Mouse (Mus musculus): ENCODE measurements around the gene Rtn4ip1.
"Not testable (repeated sequence)": the region's sequence is repeated elsewhere in the genome, so short reads cannot be mapped to it uniquely, and the experiment has no call there.

Gene Rtn4ip1

DNA sequence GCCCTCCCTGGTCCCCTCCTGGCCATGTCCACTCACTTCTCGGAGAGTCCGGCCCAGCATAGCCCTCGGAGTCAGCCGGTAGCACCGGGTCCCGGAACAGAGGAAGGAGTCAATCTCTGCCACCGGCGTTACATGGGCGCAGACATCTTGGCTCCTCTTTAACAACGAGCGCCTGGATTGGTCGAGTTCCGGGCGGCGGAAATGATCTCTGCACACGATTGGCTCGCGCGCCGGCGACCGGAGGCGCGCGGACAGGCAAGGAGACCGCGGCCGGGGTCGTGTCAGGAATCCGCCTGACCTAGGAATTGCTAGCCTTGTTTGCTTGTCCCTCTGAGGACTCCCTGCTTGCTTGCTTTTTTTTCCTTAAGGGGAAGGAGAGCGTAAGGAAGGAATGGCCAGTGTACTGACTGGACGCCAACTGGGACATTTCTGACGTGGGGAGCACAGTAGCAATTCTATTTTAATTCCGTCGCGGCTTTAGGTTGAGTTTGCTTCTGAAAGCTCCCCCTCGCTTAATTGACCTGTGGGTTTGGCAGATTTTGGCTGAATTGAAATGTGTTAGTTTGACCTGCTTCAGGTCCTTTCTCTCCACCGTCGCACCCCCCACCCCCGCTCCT is at the start of gene Rtn4ip1, which contains the start of gene Qrsl1:
Gene Rtn4ip1, plus strand, starts transcription at position 230 of the 617 bp plus-strand sequence.
Gene Qrsl1, minus strand, starts transcription at position 168 of the 617 bp plus-strand sequence.
- DNase-seq (ENCODE audit: low spot score in 2 of 2), result peak; percentile 84 to 92

DNA sequence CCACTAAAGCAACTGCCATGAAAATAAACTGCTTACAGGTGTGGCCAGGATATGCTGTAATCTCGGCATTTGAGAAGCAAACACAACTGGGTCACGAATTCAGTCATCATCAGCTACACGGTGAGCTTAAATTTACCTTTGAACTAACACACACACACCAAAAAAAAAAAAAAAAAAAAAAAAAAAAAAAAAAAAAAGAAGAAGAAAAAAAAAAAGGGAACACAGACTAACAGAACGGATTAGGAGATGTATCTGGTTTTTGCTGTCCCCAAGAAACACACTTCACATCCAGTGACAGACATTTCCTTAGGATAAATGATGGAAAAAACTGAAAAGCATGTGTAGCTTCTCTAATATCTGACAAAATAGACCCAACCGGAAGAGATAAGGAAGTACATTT is 49.7 kb upstream of the Rtn4ip1 start:
- DNase-seq (ENCODE audit: low spot score in 2 of 2), result no peak

DNA sequence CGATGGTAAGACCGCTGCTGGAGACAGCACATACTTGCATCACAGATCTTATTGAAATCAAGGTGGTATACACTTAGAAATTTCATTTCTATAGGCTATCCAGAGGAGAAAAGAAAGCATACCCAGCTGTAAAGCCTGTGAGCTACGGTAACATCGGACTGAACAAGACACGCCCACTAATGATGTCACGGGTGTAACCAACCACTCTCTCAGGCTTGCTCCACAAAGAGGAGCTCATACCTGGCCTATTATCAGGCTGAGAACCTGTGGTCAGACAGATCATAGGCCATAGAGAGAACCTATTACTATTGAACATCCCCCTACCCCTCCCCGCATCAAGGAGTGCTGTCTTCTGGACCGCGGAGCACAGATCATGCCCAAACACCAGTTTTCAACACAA is 45.7 kb upstream of the Rtn4ip1 start:
- DNase-seq (ENCODE audit: low spot score in 2 of 2), result no peak

DNA sequence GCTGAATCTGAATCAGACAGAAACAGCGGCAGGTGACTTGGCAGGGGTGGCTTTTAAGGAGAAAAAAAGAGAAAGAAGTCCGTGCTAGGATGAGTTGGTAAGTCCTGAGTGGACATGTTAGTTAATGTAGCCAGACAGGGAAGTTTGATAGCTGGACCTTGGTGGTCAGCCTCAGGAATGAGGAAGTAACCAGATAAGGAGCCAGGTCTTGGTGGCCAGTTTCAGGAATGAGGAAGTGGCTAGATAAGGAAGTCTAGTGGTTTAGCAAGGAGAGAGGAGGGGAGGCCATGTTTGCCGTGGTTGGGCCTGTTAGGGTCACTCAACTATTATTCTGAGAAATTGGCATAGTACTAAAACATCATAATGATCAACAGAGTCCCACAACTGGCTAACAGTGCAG is 45.3 kb upstream of the Rtn4ip1 start:
- DNase-seq (ENCODE audit: low spot score in 2 of 2), result no peak

DNA sequence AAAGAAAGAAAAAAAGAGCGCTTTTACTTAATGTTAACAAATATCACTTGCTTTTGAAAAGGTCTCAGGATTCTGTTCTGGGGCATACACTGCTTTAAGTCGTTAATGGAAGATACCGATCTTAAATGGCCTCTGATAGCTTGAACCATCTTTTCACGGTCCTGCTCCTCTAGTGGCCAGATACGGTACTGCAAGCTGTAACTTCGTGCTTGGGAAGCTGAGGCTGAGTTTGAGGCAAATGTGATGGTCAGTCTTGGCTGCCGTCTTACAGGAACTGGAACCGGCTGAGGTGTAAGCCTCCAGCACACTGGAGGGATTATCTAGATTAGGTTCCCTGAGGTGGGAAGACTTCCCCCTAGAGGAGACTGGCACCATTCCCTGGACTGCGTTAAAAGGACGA is 30.9 kb upstream of the Rtn4ip1 start:
- no peak for DNase-seq (ENCODE audit: low spot score in 2 of 2)

DNA sequence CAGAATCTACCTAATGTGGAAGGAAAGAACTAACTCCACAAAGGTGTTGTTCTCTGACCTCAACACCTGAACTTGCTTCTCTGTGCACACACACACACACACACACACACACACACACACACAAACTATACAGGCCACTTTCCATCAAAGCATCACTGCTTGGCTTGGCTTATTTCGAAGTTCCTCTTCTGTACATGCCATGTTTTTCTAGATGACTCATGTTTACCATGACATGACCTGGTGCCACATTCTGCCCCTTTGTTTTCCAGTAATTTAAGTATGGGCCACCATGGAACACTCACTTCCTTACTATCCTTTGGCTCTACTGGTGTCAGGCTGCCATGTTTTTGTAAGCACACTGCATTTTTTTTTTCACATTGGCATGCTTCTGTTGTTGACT is 30.1 kb upstream of the Rtn4ip1 start:
- DNase-seq (ENCODE audit: low spot score in 2 of 2), result no peak

DNA sequence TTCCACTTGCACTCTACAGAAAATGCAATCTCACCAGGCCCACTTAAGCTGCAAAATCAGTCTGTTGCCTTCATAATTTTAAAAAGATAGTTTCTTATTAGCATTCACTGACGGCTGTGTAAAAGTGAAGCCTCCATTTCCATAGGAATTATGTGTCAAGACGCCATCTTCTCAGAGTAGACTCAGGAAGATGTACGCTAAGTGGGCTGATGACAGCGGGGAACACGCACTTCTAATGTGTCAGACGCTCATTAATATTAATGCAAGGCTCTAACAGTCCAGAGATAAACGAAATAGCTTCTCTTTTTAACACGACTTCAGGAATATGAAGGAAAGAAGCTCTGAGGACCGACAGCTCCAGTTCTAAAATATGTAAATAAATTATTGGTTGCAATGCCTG is 13.9 kb upstream of the Rtn4ip1 start:
- no peak for DNase-seq (ENCODE audit: low spot score in 2 of 2)

DNA sequence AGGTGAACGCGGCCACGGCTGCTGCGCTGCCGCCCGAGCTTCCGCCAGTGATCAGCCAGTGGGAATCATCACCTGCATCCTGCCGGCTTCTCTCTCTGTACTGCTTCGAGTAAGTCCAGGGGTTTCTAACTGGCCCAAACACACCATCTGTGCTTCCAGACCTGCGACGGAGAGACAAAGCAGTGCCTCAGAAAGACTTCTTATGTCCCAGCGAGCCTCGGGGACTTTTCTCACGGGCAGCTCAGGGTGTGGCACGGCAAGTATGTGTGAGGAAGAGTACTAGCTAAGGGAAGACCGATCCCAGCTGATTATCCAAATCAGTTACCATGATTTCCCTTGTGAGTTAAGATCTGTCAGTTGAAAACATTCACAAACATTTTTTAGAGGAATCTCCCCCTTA is 12.6 kb upstream of the Rtn4ip1 start:
- no peak for DNase-seq (ENCODE audit: low spot score in 2 of 2)

DNA sequence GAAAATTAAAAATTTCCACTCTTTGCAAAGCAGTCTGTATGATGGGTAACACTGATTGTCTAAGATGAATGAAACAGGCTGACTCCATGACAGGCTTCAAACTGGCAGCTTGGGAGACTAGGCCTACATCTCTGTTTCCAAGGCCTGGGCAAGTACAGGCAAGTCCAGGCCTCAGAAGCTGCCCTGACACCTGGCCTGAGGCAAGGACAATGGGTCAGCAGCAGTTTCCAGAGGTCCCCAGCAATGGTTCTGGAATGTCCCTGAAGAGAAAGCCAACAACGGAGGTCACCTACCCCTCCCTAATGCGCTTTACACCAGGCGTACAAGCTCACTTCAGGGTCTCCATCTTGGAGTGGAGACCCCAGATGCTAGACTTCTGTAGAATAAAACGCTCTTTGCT is 8.6 kb upstream of the Rtn4ip1 start:
- no peak for DNase-seq (ENCODE audit: low spot score in 2 of 2)

DNA sequence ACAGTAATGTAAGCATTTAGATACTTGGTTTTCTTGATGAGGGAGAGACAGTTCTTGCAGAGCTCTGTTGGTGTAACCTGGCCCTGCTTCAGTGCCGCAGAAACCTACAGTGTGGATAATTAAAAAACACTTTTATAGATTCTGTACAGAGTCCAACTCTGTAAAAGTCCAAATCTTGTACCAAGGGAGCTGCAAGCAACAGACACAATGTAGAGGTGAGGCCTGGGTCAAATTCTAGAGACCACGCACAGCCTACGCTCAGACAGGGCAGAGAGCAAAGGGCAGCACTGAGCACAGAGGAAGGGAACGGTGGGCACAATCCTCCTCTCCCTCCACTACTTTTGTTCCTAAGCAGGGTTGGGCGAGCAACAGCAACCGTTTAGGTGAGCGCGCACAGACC is 5.5 kb upstream of the Rtn4ip1 start:
- no peak for DNase-seq (ENCODE audit: low spot score in 2 of 2)

DNA sequence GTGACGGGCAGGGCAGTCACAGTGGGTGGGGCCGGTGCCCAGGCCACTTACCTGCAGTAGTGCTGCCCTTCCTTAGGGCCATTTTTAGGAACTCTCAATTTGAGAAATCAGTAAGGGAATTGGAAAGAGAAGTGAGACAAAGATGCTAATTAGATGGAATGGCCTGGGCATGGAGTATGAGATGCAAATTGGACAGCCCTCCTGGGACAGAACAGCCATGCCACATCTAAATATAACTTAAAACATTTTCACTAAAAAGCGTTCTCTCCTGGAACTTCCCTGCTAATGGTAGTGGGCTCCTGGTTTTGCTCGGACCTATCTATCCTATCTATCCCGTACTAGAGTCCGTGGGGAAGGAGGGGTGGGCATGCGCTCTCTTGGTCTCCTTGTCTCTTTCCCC is 3.3 kb upstream of the Rtn4ip1 start:
- no peak for DNase-seq (ENCODE audit: low spot score in 2 of 2)

DNA sequence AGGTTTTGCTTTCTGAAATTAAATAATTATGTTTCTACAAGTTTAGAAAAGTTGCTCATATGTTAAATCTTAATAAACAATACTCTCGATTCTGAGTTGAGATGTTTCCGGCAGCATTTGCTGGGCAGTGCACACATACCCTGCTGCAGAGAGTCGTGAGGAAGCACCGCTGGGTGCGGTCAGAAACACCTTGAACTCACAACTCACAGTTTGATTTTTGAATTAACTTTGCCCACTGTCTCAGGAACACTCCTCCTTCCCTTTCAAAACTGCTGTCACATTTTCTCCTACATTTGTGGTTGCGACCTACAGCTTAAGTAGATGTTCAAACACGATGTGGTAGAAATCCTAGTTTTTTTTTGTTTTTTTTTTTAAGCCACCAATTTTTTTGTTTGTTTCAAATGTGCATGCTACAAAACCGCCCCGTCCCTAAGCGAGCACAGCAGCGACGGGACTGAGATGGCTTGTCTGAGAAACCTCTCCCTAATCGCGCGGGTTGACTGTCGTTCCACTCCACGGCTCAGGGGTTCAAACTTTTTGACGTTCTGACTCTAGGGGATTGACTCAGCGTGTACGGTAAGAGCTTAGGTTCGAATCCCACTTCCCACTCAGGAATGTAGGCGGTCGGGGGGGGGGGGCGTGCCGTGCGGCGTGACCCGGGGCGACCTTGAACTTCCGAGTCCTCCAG is 580 bp upstream of the Rtn4ip1 start:
- no peak for DNase-seq (ENCODE audit: low spot score in 2 of 2)

DNA sequence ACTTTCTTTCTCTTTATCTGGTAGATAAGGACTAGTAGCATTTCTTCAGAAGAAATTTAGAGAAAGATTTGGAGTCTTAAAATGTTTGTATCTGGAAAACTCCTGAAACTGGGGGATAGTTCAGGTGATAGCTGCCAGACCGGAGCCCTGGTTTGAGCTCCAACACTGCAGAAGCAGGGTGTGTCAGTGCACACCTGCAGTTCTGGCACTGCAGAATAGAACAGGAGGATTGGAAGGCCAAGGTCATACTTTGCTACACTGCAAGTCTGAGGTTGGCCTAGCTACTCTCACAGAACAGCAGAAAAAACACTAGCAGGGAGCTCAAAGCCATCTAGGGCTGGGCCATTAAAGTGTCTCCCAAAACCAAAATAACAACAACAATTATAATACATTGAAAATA is 3.0 kb downstream of the Rtn4ip1 start:
- no peak for DNase-seq (ENCODE audit: low spot score in 2 of 2)

DNA sequence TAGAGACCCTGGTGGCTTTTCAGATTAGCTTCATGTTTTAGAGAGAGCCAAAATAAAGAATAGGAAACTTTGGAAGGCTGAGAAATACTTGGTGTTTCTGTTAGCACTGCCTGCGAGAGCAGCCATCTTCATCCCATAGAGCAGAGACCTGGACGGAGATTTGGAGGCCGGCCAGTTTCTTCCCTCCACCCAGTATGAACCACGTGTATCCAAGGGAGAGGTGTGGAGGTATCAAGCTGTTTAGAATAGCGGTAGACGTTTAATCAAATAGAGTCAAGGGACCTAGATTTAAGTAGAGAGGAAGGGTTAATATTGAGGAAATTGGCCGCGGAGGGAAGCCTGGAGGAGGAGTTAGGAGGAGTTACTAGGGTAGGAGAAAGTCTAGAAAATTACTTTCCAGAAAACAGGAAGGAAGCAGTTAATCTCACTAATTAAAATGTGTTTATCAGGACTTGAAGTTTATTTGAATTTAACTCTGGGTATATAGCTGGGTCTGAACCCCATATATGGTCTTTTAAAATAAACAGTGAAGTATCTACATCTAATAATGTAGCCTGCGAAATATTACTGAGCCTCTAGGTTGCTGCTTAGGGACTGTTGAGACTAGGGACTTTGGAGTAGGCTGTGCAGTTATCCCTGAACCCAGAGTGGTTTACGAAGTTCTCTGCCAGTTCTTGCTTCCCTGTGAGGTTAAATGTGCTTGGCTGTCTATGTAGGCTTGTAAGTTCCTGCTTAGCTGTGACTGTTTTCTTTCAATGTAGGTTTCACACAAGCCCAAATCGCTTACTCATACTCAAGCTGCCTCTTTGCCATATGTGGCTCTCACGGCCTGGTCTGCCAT is 8.6 kb downstream of the Rtn4ip1 start:
- DNase-seq (ENCODE audit: low spot score in 2 of 2), result no peak

DNA sequence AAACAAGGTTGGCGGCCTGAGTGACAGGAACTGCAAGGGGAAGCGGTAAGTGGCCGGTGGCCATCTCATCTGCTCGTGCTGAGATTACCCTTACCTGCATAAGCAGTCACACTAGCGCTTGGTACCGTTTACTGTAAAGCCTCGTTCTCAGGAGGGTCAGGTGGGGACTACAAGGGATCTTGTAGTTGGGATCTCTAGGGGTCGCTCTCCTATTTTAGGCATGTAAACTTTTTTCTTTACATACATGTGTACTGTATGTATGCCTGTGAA is 9.2 kb downstream of the Rtn4ip1 start:
- no peak for DNase-seq (ENCODE audit: low spot score in 2 of 2)

DNA sequence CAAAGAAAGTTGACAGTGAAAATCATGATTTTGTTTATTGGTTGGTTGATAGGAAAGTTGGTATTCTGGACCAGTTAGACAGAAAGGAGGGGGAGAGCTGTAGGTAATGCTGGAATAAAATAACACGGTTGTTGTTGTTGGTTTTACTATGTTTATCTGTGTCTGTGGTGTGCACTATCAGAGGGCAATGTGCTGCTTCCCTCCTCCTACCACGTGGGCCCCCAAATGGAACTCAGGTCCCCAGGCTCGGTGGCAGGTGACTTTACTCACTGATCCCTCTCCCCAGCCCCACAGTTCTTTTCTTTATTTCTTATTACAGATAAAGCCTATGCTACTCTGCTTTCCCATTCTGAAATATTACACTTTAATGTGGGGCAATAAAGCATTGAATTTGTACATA is 10.6 kb downstream of the Rtn4ip1 start:
- DNase-seq (ENCODE audit: low spot score in 2 of 2), result no peak

DNA sequence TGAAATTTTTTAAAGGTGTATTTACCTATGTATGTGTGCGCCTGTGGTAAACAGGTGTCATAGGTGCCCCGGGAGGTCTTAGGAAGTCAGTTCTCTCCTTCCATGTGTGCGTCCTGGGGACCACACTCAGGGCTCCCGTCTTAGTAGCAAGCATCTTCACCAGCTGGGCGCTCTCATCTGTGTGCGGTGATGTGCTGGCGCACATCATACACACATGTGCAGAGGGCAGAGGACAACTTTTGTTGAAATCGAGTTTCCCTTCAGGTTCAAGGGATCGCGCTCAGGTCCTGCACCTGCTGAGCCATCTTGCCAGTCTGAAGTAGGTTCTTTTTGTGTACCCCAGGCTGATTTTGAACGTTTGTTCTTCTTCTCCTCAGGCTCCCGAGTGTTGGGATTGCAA is 14.6 kb downstream of the Rtn4ip1 start:
- no peak for DNase-seq (ENCODE audit: low spot score in 2 of 2)

DNA sequence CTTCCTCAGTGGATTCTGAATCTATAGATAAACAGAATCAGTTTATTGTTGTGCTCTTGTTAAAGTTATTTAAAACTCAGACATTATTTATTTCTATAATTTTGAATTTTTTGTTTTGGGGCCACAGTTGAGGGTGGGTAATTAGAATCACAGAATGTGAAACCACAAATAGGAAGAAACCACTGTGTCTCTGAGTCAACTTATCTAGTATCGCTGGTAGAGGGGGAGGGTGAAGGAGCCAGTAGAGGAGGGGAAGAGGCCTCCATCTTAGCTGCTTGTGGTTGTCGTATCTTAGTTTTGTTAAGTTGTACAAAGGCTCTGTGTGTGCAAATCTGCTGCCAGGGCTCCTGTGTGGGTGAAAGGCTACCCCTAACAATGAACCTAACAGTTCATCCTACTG is 15.1 kb downstream of the Rtn4ip1 start:
- no peak for DNase-seq (ENCODE audit: low spot score in 2 of 2)

DNA sequence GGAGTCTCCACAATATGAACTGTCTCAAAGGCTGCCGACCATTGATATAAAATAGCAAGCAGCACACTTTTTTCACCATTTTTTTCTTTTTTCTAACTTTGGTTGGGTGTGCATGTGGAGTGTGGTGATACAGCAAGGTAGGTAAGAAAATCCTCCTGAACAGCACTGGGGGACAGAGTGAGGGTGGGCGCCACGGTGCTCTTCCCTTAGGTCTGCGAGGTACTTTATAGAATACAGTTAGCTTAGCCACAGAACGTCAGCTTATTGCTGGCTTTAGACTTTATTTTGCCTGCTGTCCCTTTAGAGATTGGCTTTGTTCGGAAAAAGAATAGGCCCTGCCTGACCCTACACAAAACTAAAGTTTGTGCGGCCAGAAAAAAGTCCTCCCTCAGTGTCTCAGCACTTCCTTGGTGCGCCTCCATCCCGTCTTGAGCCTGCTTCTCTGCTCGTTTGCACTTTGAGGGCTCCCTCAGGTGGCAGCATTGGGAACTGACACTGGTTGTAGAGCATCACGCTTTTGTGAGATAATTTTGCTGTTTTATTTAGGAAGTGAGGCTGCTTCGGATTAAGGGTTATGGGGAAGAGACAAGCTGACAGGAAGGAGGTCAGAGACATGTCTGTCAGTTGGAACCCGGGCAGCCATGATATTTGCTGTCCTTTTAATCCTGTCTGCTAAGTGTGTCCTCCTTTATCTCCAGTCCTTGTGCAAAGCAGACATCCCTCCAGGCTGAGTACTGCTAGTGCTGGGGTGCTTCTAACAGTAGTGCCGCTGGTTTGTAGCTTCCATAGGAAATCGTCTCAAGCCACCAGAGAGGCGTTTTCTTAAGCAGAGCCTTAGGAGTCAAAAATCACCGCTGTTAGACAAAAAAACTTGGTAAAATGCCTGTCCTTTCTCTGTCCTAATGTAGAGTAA is 17.3 kb downstream of the Rtn4ip1 start:
- peak; percentile 52 to 80 for DNase-seq (ENCODE audit: low spot score in 2 of 2)

DNA sequence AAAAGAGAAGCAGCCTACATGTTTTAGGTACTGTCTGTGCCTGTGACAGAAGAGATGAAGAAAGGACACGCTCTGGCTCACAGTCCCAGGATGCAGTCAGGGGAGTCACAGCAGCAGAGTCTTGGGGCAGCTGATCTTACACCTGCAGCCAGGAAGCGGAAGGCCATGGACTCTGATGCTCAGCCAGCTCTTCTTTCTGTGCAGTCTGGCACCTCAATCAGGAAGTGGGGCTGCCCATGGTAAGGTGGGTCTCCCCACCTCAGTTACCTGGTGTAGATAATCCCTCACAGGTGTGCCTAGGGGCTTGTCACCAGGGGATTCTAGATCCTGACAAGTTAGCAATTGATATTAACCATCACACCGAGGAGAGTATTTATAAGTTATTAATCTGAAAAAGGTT is 21.5 kb downstream of the Rtn4ip1 start:
- no peak for DNase-seq (ENCODE audit: low spot score in 2 of 2)

DNA sequence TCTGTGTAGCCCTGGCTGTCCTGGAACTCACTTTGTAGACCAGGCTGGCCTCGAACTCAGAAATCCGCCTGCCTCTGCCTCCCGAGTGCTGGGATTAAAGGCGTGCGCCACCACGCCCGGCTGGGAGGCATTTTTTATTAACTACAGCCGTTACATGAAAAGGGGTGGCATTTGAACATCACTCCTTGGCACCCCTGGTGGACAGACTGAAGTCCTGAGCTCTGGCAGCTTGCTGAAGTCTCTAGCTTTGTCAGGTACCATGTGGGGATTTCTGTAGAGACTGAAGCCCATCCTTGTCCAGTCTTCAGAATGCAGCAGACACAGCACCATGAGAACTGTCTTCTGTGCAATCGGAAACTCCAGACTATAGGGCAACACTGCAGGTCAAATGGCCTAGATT is 24.2 kb downstream of the Rtn4ip1 start:
- DNase-seq (ENCODE audit: low spot score in 2 of 2), result not testable (repeated sequence)

DNA sequence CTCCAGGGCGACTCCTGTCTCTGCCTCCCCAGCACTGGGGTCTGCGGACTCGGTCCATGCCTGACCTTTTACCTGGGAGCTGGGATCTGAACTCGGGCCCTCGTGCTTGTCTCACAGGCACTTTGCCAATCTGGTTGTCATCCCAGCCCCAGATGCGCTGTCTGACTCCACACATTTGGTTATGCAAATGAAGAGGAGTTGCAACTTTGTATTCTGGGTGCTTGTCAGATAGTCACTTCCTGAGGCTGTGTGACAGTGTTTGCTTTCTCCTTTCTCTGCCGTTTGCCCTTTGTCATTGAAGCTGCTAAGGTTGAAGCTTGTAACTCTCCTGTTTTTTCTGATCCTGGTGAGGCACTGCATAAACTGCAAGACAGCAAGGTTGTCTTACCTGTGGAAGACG is 26.1 kb downstream of the Rtn4ip1 start:
- no peak for DNase-seq (ENCODE audit: low spot score in 2 of 2)

Data from frontal cortex, postnatal 10 days (tissue).